Mouse (Mus musculus) midbrain, embryonic 12.5 days (tissue): ENCODE data around the gene Cnot6. TPM values are rescaled to one million over a fixed set of nuclear protein-coding genes. Genes with fewer than 3 reads are reported as not detected.

ENCODE experiments used
- ATAC-seq: fragments of 200-750 bp; cut with Nextera tagmentation; 2 replicates; pipeline ENCODE4 v1.8.0; 2017; ENCODE audit warnings: low read depth, moderate TSS enrichment, moderate library complexity; ENCODE audit not compliant: low FRiP score
- H3K27ac ChIP-seq: fragments of 300-500 bp; sonication (generic); replicated peaks from 2 replicates; pipeline ENCODE4 v1.5.1; 2016; ENCODE audit warnings: mild to moderate bottlenecking
- H3K27me3 ChIP-seq: fragments of 300-500 bp; sonication (generic); 2 replicates; pipeline ENCODE4 v1.6.1; 2016; ENCODE audit warnings: mild to moderate bottlenecking
- H3K36me3 ChIP-seq: fragments of 300-500 bp; sonication (generic); 2 replicates; pipeline ENCODE4 v1.6.1; 2016
- H3K4me1 ChIP-seq: fragments of 300-500 bp; sonication (generic); 2 replicates; pipeline ENCODE4 v1.6.1; 2016
- H3K4me2 ChIP-seq: fragments of 300-500 bp; sonication (generic); replicated peaks from 2 replicates; pipeline ENCODE4 v1.6.1; 2016; ENCODE audit warnings: mild to moderate bottlenecking, moderate library complexity
- H3K4me3 ChIP-seq: fragments of 300-500 bp; sonication (generic); 2 replicates; pipeline ENCODE4 v1.5.1; 2016; ENCODE audit warnings: mild to moderate bottlenecking
- H3K9ac ChIP-seq: fragments of 300-500 bp; sonication (generic); replicated peaks from 2 replicates; pipeline ENCODE4 v1.6.1; 2016; ENCODE audit warnings: mild to moderate bottlenecking, moderate library complexity
- H3K9me3 ChIP-seq: fragments of 300-500 bp; sonication (generic); 2 replicates; pipeline ENCODE4 v1.6.1; 2016; ENCODE audit warnings: mild to moderate bottlenecking
- WGBS: fragments of 180-500 bp; shearing (Covaris S2); methylation state at CpG from one replicate; pipeline ENCODE4 v1.1.7; 2016; 5-methylcytosine and 5-hydroxymethylcytosine counted together
- polyA plus RNA-seq: library from polyadenylated mRNA; unstranded; fragments of >200 nt; fragmentation: Nextera tagmentation; extraction: Ambion mirVana; gene quantifications from 2 replicates; pipeline ENCODE4 v1.2.1, GENCODE M21; 2016

Cnot6 gene
- polyA plus RNA-seq, 1 experiment from 2014 or later = 93.4 TPM

DNA sequence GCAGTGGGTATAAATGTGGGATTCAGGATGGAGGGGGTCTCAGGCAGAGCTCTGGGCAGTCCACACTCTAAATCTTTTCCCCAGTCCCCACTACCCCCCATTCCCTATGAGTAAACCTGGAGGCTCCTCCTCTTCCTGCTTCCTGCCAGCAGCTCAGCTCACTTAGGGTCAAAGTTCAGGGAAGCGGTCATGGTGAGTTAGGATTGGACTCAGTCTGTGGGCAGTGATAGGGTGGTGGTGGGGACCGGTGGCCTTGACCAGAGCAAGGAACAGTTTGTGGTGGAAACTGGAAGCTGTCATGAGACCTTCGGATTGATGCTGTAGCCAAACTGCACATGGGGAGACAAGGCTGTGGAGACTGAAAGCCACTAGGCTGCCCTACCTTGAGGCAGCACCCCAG, 88.4 kb downstream of the Cnot6 start:
- no peaks in the 10 kb centered on the region for H3K36me3 ChIP-seq
- no peak overlapping the region for H3K4me3 ChIP-seq
- ATAC-seq = no peak
- H3K9me3 ChIP-seq = no peaks in the 10 kb centered on the region
- 85% methylated on average over 3 of the region's 3 CpGs for WGBS
- no peak overlapping the region for H3K9ac ChIP-seq
- no peak overlapping the region for H3K4me2 ChIP-seq
- no peaks in the 10 kb centered on the region for H3K27me3 ChIP-seq
- no peak overlapping the region for H3K27ac ChIP-seq
- no peaks in the 10 kb centered on the region for H3K4me1 ChIP-seq

DNA sequence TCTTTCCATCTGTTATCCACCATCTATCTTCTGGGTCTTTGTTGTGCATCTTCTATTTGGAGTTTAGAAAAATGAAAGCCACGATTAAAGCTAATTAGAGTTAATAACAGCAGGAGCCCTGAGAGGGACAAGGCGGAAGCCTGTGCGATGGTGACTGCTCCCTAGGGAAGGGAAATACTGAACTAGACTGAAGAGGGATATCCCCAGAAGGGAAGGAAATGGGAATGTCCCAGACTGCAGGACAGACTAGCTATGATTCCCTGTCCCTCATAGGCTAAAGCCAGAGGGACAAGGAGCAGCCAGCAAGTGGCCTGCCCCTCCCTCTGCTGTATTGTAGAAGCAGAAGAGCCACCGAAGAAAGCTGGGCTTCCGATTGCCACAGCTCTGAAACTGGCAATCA, 90.6 kb downstream of the Cnot6 start:
- H3K9me3 ChIP-seq = no peaks in the 10 kb centered on the region
- no peaks in the 10 kb centered on the region for H3K27me3 ChIP-seq
- H3K4me2 ChIP-seq = no peak overlapping the region
- H3K9ac ChIP-seq = no peak overlapping the region
- ATAC-seq = no peak
- H3K36me3 ChIP-seq = no peaks in the 10 kb centered on the region
- H3K4me3 ChIP-seq = no peak overlapping the region
- no peaks in the 10 kb centered on the region for H3K4me1 ChIP-seq
- WGBS = 72% methylated on average over 5 of the region's 5 CpGs
- no peak overlapping the region for H3K27ac ChIP-seq

Other genes starting within 250 kb of the Cnot6 start
- gene Olfr1386, start 247.7 kb downstream of the Cnot6 start, polyA plus RNA-seq = not detected in 2 replicates
- gene Olfr1385, start 223.7 kb downstream of the Cnot6 start, polyA plus RNA-seq = not detected in 2 replicates
- not detected in 2 replicates for gene Olfr1384, start 206.0 kb downstream of the Cnot6 start, polyA plus RNA-seq
- not detected in 2 replicates for gene Olfr1383, start 193.1 kb downstream of the Cnot6 start, polyA plus RNA-seq
- not detected in 2 replicates for gene Olfr1382, start 184.5 kb downstream of the Cnot6 start, polyA plus RNA-seq
- not detected in 2 replicates for gene Olfr1381, start 169.3 kb downstream of the Cnot6 start, polyA plus RNA-seq
- gene Olfr1380, start 155.8 kb downstream of the Cnot6 start, polyA plus RNA-seq = not detected in 2 replicates
- 2.1 and 2.8 TPM in 2 replicates for gene Flt4, start 103.5 kb downstream of the Cnot6 start, polyA plus RNA-seq
- not detected in 2 replicates for gene Scgb3a1, start 49.1 kb downstream of the Cnot6 start, polyA plus RNA-seq
- 6.8 and 11.3 TPM in 2 replicates for gene Gfpt2, start 81.5 kb upstream of the Cnot6 start, polyA plus RNA-seq
- gene Mapk9, start 134.0 kb upstream of the Cnot6 start, polyA plus RNA-seq = 45.9 and 46.1 TPM in 2 replicates
- gene Rasgef1c, start 189.1 kb upstream of the Cnot6 start, polyA plus RNA-seq = 1.6 and 3.0 TPM in 2 replicates